Mouse (Mus musculus): ENCODE results near the gene Nadk. TPM values are rescaled to one million over a fixed set of nuclear protein-coding genes. Genes with fewer than 3 reads are reported as not detected.

The Nadk gene
- polyA plus RNA-seq, 1 experiment from 2014 or later: 110 TPM

- Histone ChIP-seq H3K27me3 (ENCODE audit: low read depth, poor library complexity, severe bottlenecking) (no peaks in the 10 kb centered on the region), H3K9me3 (replicated peaks) (0 out of 2 replicates have a peak, but pooled peaks cover 2% of the 10 kb centered on the region), H3K4me3 (no peak overlapping the region), H3K36me3 (peaks cover 11% of the 10 kb centered on the region), H3K4me1 (peaks cover 20% of the 10 kb centered on the region), H3K27ac (replicated peaks) (no peak overlapping the region)
- WGBS: 20% methylated on average over 20 of the region's 20 CpGs
- DNase-seq (ENCODE audit: low spot score): no peak
These were observed 36.4 kb downstream of the Nadk start for GRCm38 (mm10) chr4:155598536-155598935.

GRCm38 (mm10) chr4:155599901-155600825 is 38.0 kb downstream of the Nadk start:
- peaks cover 27% of the 10 kb centered on the region for H3K36me3 ChIP-seq
- peak overlapping the region; percentile 100 for H3K27ac ChIP-seq (replicated peaks)
- 89% methylated on average over 11 of the region's 11 CpGs for WGBS
- no peak for DNase-seq (ENCODE audit: low spot score)
- 0 out of 2 replicates have a peak, but pooled peaks cover 2% of the 10 kb centered on the region for H3K9me3 ChIP-seq (replicated peaks)
- H3K27me3 ChIP-seq (ENCODE audit: low read depth, poor library complexity, severe bottlenecking): no peaks in the 10 kb centered on the region
- peaks cover 20% of the 10 kb centered on the region for H3K4me1 ChIP-seq
- peak overlapping the region; percentile 100 for H3K4me3 ChIP-seq

- DNase-seq (ENCODE audit: low spot score): peak; percentile 96
- Histone ChIP-seq H3K27me3 (ENCODE audit: low read depth, poor library complexity, severe bottlenecking) (no peaks in the 10 kb centered on the region), H3K36me3 (peaks cover 38% of the 10 kb centered on the region), H3K9me3 (replicated peaks) (0 out of 2 replicates have a peak, but pooled peaks cover 2% of the 10 kb centered on the region), H3K4me1 (peaks cover 20% of the 10 kb centered on the region), H3K27ac (replicated peaks) (peak within 1 kb of the TSS; percentile 100), H3K4me3 (peak within 1 kb of the TSS; percentile 100)
- under 1% methylated on average over 64 of the region's 65 CpGs for WGBS
These were observed 39.2 kb downstream of the Nadk start, which contains the start of gene Slc35e2 for GRCm38 (mm10) chr4:155601091-155601996. Gene Slc35e2, plus strand, starts transcription at chr4:155601416.

GRCm38 (mm10) chr4:155601997-155602456 is 39.8 kb downstream of the Nadk start:
- no peaks in the 10 kb centered on the region for H3K27me3 ChIP-seq (ENCODE audit: low read depth, poor library complexity, severe bottlenecking)
- peaks cover 45% of the 10 kb centered on the region for H3K36me3 ChIP-seq
- peaks cover 20% of the 10 kb centered on the region for H3K4me1 ChIP-seq
- WGBS: 2% methylated on average over 31 of the region's 31 CpGs
- DNase-seq (ENCODE audit: low spot score): no peak
- peak overlapping the region; percentile 100 for H3K27ac ChIP-seq (replicated peaks)
- H3K4me3 ChIP-seq: peak overlapping the region; percentile 100
- H3K9me3 ChIP-seq (replicated peaks): 0 out of 2 replicates have a peak, but pooled peaks cover 2% of the 10 kb centered on the region

GRCm38 (mm10) chr4:155602753-155603152 is 40.6 kb downstream of the Nadk start:
- no peak for DNase-seq (ENCODE audit: low spot score)
- peak overlapping the region; percentile 100 for H3K4me3 ChIP-seq
- H3K9me3 ChIP-seq (replicated peaks): 0 out of 2 replicates have a peak, but pooled peaks cover 2% of the 10 kb centered on the region
- 87% methylated on average over 1 of the region's 1 CpGs for WGBS
- no peak overlapping the region for H3K27ac ChIP-seq (replicated peaks)
- no peaks in the 10 kb centered on the region for H3K27me3 ChIP-seq (ENCODE audit: low read depth, poor library complexity, severe bottlenecking)
- peaks cover 50% of the 10 kb centered on the region for H3K36me3 ChIP-seq
- peaks cover 20% of the 10 kb centered on the region for H3K4me1 ChIP-seq

- H3K9me3 ChIP-seq (replicated peaks): no peaks in the 10 kb centered on the region
- peaks cover 20% of the 10 kb centered on the region for H3K4me1 ChIP-seq
- no peak overlapping the region for H3K27ac ChIP-seq (replicated peaks)
- 92% methylated on average over 6 of the region's 6 CpGs for WGBS
- no peak for DNase-seq (ENCODE audit: low spot score)
- H3K27me3 ChIP-seq (ENCODE audit: low read depth, poor library complexity, severe bottlenecking): no peaks in the 10 kb centered on the region
- H3K4me3 ChIP-seq: no peak overlapping the region
- H3K36me3 ChIP-seq: peaks cover 53% of the 10 kb centered on the region
These were observed 41.6 kb downstream of the Nadk start for GRCm38 (mm10) chr4:155603801-155604200.

GRCm38 (mm10) chr4:155605132-155605531 is 43.0 kb downstream of the Nadk start:
- H3K27ac ChIP-seq (replicated peaks): no peak overlapping the region
- no peak overlapping the region for H3K4me3 ChIP-seq
- peaks cover 20% of the 10 kb centered on the region for H3K4me1 ChIP-seq
- 92% methylated on average over 4 of the region's 4 CpGs for WGBS
- peaks cover 63% of the 10 kb centered on the region for H3K36me3 ChIP-seq
- DNase-seq (ENCODE audit: low spot score): no peak
- no peaks in the 10 kb centered on the region for H3K9me3 ChIP-seq (replicated peaks)
- H3K27me3 ChIP-seq (ENCODE audit: low read depth, poor library complexity, severe bottlenecking): no peaks in the 10 kb centered on the region

- Histone ChIP-seq H3K4me3 (no peak overlapping the region), H3K9me3 (replicated peaks) (no peaks in the 10 kb centered on the region), H3K36me3 (peaks cover 77% of the 10 kb centered on the region), H3K27ac (replicated peaks) (no peak overlapping the region), H3K27me3 (ENCODE audit: low read depth, poor library complexity, severe bottlenecking) (no peaks in the 10 kb centered on the region), H3K4me1 (peaks cover 13% of the 10 kb centered on the region)
- 80% methylated on average over 2 of the region's 2 CpGs for WGBS
- DNase-seq (ENCODE audit: low spot score): no peak
These were observed 44.6 kb downstream of the Nadk start for GRCm38 (mm10) chr4:155606825-155607224.

- Histone ChIP-seq H3K27me3 (ENCODE audit: low read depth, poor library complexity, severe bottlenecking) (no peaks in the 10 kb centered on the region), H3K9me3 (replicated peaks) (no peaks in the 10 kb centered on the region), H3K36me3 (peaks cover 80% of the 10 kb centered on the region), H3K27ac (replicated peaks) (no peak overlapping the region), H3K4me1 (no peaks in the 10 kb centered on the region), H3K4me3 (no peak overlapping the region)
- 97% methylated on average over 3 of the region's 3 CpGs for WGBS
- no peak for DNase-seq (ENCODE audit: low spot score)
These were observed 49.7 kb downstream of the Nadk start for GRCm38 (mm10) chr4:155611860-155612259.

GRCm38 (mm10) chr4:155613264-155613663 is 51.1 kb downstream of the Nadk start:
- peaks cover 85% of the 10 kb centered on the region for H3K36me3 ChIP-seq
- no peak overlapping the region for H3K27ac ChIP-seq (replicated peaks)
- H3K27me3 ChIP-seq (ENCODE audit: low read depth, poor library complexity, severe bottlenecking): no peaks in the 10 kb centered on the region
- no peaks in the 10 kb centered on the region for H3K4me1 ChIP-seq
- WGBS: 97% methylated on average over 3 of the region's 3 CpGs
- H3K9me3 ChIP-seq (replicated peaks): no peaks in the 10 kb centered on the region
- DNase-seq (ENCODE audit: low spot score): no peak
- no peak overlapping the region for H3K4me3 ChIP-seq

- H3K4me1 ChIP-seq: peaks cover 2% of the 10 kb centered on the region; the same call in 1 of the 2 replicates
- WGBS: 91% methylated on average over 5 of the region's 5 CpGs
- no peaks in the 10 kb centered on the region for H3K9me3 ChIP-seq (replicated peaks)
- no peaks in the 10 kb centered on the region for H3K27me3 ChIP-seq (ENCODE audit: low read depth, poor library complexity, severe bottlenecking)
- no peak overlapping the region for H3K4me3 ChIP-seq
- no peak overlapping the region for H3K27ac ChIP-seq (replicated peaks)
- H3K36me3 ChIP-seq: peaks cover 82% of the 10 kb centered on the region
- DNase-seq (ENCODE audit: low spot score): no peak
These were observed 56.1 kb downstream of the Nadk start for GRCm38 (mm10) chr4:155618321-155618720.

All from midbrain, embryonic 10.5 days (tissue).